Mouse (Mus musculus) embryonic fibroblast, embryonic 13.5 days (primary cell): ENCODE data around the gene Dpp6. TPM values are rescaled to one million over a fixed set of nuclear protein-coding genes. Genes with fewer than 3 reads are reported as not detected.

Experiments
- H3K27ac ChIP-seq: 2 replicates; pipeline ENCODE4 v1.5.1; 2012; ENCODE audit warnings: low read length, control low read depth, inconsistent platforms; ENCODE audit not compliant: insufficient read depth
- H3K4me1 ChIP-seq: 2 replicates; pipeline ENCODE4 v1.6.1; 2011; ENCODE audit warnings: low read length; ENCODE audit not compliant: control insufficient read depth, insufficient read depth
- H3K4me3 ChIP-seq: 2 replicates; pipeline ENCODE4 v1.5.1; 2011; ENCODE audit warnings: mild to moderate bottlenecking, control low read depth, low read length; ENCODE audit not compliant: insufficient read depth
- CTCF ChIP-seq: IDR thresholded peaks from 2 replicates; pipeline ENCODE4 v1.5.1; 2011; ENCODE audit warnings: mild to moderate bottlenecking, control low read depth, low read length, moderate library complexity, borderline replicate concordance; ENCODE audit not compliant: insufficient read depth
- POLR2A ChIP-seq: IDR thresholded peaks from 2 replicates; pipeline ENCODE4 v1.6.1; 2011; ENCODE audit warnings: low read depth, mild to moderate bottlenecking, control low read depth, low read length, moderate library complexity
- polyA plus RNA-seq: library from polyadenylated mRNA; stranded (reverse); fragments of >200 nt; gene quantifications from 2 replicates; pipeline ENCODE4 v1.2.4, GENCODE M21; 2011; ENCODE audit warnings: low read depth; ENCODE audit not compliant: missing spikeins, insufficient read length

Dpp6 gene
- polyA plus RNA-seq, 1 experiment = 0.14 TPM

- H3K27ac ChIP-seq = no peak overlapping the region
- TF ChIP-seq CTCF = no peak
- H3K4me1 ChIP-seq = no peaks in the 10 kb centered on the region
- H3K4me3 ChIP-seq = no peak overlapping the region
Measured at GRCm38 (mm10) chr5:27243226-27243625, 426.2 kb downstream of the Dpp6 start.

- no peaks in the 10 kb centered on the region for H3K4me1 ChIP-seq
- TF ChIP-seq CTCF (no peak), POLR2A (no peak)
- H3K27ac ChIP-seq = no peak overlapping the region
- H3K4me3 ChIP-seq = no peak overlapping the region
Measured at GRCm38 (mm10) chr5:27247793-27248192, 430.8 kb downstream of the Dpp6 start.

GRCm38 (mm10) chr5:27248685-27249084, 431.7 kb downstream of the Dpp6 start:
- no peak for TF ChIP-seq CTCF
- no peak for TF ChIP-seq POLR2A
- no peak overlapping the region for H3K4me3 ChIP-seq
- H3K4me1 ChIP-seq = no peaks in the 10 kb centered on the region
- H3K27ac ChIP-seq = no peak overlapping the region

GRCm38 (mm10) chr5:27249951-27250350, 432.9 kb downstream of the Dpp6 start:
- H3K4me3 ChIP-seq = no peak overlapping the region
- TF ChIP-seq POLR2A (no peak), CTCF (no peak)
- H3K4me1 ChIP-seq = no peaks in the 10 kb centered on the region
- H3K27ac ChIP-seq = no peak overlapping the region

- H3K4me3 ChIP-seq = no peak overlapping the region
- TF ChIP-seq POLR2A (no peak), CTCF (no peak)
- H3K4me1 ChIP-seq = no peaks in the 10 kb centered on the region
- no peak overlapping the region for H3K27ac ChIP-seq
Measured at GRCm38 (mm10) chr5:27250906-27251305, 433.9 kb downstream of the Dpp6 start.

- no peak for TF ChIP-seq POLR2A
- Histone ChIP-seq H3K27ac (no peak overlapping the region), H3K4me3 (no peak overlapping the region), H3K4me1 (no peaks in the 10 kb centered on the region)
Measured at GRCm38 (mm10) chr5:27251361-27251760, 434.4 kb downstream of the Dpp6 start.

- no peak overlapping the region for H3K4me3 ChIP-seq
- TF ChIP-seq POLR2A (no peak), CTCF (no peak)
- H3K27ac ChIP-seq = no peak overlapping the region
- H3K4me1 ChIP-seq = no peaks in the 10 kb centered on the region
Measured at GRCm38 (mm10) chr5:27255247-27255646, 438.2 kb downstream of the Dpp6 start.

- H3K4me1 ChIP-seq = no peaks in the 10 kb centered on the region
- no peak for TF ChIP-seq POLR2A
- no peak for TF ChIP-seq CTCF
Measured at GRCm38 (mm10) chr5:27258636-27259035, 441.6 kb downstream of the Dpp6 start.

GRCm38 (mm10) chr5:27261746-27262727, 445.0 kb downstream of the Dpp6 start:
- TF ChIP-seq POLR2A (no peak), CTCF (no peak)
- H3K4me3 ChIP-seq = no peak overlapping the region
- H3K27ac ChIP-seq = no peak overlapping the region
- no peaks in the 10 kb centered on the region for H3K4me1 ChIP-seq

More at GRCm38 (mm10) chr5:27258636-27259035, 441.6 kb downstream of the Dpp6 start:
- Histone ChIP-seq H3K4me3 (no peak overlapping the region), H3K27ac (no peak overlapping the region)

- no peak for TF ChIP-seq CTCF
- TF ChIP-seq POLR2A = no peak
- H3K4me3 ChIP-seq = no peak overlapping the region
- no peaks in the 10 kb centered on the region for H3K4me1 ChIP-seq
- no peak overlapping the region for H3K27ac ChIP-seq
Measured at GRCm38 (mm10) chr5:27262751-27263150, 445.7 kb downstream of the Dpp6 start.

- H3K4me3 ChIP-seq = no peak overlapping the region
- TF ChIP-seq CTCF (no peak), POLR2A (no peak)
- H3K27ac ChIP-seq = no peak overlapping the region
- H3K4me1 ChIP-seq = no peaks in the 10 kb centered on the region
Measured at GRCm38 (mm10) chr5:27265281-27265680, 448.3 kb downstream of the Dpp6 start.
